Mouse (Mus musculus): ENCODE measurements around the gene P2rx5.

The P2rx5 gene

GRCm38 (mm10) chr11:73176186-73176585 is 16.0 kb downstream of the P2rx5 start:
- peak; percentile 66 for DNase-seq (ENCODE audit: low spot score)

DNA sequence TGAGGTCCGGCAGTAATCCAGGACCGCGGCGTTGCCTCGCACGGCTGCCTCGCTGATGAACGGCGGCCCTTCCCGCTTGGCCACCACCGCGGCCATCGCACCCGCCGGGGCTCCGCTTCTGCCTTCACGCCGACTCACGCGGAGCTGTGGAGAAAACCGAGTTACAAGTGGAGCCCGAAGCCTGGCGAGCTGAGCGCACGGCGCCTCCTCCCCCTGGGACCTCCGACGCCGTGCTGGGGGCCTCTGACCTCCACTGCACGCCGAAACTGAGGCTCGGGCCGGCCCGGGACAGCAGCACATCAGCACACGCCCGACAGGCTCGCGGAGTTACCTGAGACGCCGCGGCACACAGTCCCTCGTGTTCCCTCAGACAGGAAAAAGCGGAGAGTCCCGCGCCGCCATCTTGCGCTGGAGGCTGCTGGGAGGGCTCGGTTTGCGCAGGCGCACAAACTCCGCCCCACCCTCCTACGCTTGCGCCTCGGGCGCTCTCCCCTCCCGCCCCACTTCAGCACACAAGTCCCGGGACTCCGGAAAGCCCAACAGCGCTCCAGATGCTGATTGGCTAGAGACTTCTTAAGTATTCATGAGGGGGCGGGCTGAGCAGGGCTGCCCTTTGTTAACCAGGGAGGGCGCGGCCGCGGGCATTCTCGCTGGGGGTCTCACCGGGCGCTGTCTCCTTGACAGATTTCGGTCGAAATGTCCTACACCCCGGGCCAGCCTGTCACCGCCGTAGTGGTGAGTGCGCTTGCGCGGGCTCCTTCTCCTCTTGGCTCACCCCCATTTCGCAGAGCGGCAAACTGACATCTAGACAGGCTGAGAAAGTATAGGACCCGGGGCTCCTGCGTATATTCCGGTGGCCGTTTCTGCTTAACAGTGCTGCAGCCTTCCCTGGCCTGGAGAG is 16.6 kb downstream of the P2rx5 start, which contains the start of the genes Emc6 and Tax1bp3:
Gene Emc6 (minus strand): TSS at position 430 of the 901 bp plus-strand sequence.
Gene Tax1bp3 (plus strand): TSS at position 476 of the 901 bp plus-strand sequence.
- peak; percentile 98 for DNase-seq (ENCODE audit: low spot score)

DNA sequence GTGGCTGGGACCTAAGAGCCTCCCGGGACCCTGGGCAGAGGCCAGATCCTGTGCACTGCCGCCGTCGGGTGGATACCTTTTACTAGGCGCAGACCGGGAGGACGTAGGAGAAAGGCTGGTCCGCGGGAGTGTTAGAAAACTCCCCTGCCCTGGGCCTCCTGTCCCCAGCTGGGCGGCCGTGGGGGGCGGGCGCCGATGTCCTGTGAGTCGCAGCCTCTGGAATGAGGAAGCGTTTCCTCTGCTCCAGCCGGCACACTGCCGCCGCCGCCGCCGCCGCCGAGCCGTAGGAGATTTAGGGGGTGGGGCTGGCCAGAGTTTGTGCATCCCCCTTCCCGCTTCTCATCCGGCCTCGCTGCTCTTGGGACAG is 17.3 kb downstream of the P2rx5 start:
- DNase-seq (ENCODE audit: low spot score): peak; percentile 80

DNA sequence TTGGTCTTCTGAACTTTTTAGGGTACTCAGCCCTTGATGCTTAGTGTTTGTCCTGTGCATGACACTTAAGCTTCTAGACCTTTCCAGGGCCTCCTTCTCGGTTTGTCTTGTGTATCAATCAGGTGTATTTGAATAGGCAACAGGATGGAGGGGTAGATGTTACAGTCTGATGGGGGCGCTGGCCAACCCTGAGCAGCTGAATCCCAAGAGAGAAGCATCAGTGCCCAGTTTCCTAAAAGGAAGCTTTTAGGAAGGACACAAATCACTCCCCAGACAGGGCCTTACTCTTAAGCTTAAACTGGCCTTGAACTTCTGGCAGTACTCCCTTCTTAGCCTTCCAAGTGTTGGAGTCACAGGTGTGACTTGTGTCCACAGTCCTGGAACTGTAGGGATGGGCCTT is 17.7 kb downstream of the P2rx5 start:
- no peak for DNase-seq (ENCODE audit: low spot score)

DNA sequence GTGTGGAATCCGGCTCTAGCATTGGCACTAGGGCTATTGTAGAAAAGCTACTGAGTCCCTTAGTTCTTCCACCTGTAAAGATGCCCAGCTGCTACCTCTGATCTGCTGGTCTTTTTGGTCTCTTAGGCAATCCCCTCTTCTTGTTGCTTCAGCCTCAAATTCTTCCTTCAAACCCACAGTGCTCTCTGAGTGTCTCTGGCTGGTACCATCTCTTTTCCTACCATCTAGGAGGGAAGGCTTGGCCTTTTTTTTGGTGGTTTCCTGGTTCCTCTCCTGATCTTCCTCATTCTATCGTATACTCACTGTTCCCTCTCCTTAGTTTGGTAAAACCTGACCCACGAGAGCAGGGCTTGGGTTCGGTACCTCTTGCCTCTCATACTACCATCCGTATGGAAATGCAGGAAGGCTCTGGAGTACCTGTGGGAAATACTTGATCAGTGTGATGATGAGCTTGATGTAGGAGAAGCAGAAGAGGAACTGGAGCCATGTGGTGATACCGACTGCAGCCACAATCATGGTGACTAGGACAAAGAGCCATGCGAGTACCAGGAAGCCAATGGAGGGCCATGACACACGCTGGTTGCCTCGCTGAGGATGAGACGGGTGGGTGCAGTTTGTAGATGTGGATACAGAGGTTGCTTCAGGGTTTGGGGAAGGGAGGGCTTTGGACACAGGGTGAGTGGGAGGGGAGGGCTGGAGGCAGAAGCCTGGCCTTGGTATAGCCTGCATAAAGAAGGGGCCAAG is 25.8 kb downstream of the P2rx5 start:
- no peak for DNase-seq (ENCODE audit: low spot score)

- no peak for DNase-seq (ENCODE audit: low spot score)
Measured at GRCm38 (mm10) chr11:73187231-73187630, 27.0 kb downstream of the P2rx5 start.

- peak; percentile 44 for DNase-seq (ENCODE audit: low spot score)
Measured at GRCm38 (mm10) chr11:73193047-73193446, 32.8 kb downstream of the P2rx5 start.

- no peak for DNase-seq (ENCODE audit: low spot score)
Measured at GRCm38 (mm10) chr11:73194444-73194843, 34.2 kb downstream of the P2rx5 start.

DNA sequence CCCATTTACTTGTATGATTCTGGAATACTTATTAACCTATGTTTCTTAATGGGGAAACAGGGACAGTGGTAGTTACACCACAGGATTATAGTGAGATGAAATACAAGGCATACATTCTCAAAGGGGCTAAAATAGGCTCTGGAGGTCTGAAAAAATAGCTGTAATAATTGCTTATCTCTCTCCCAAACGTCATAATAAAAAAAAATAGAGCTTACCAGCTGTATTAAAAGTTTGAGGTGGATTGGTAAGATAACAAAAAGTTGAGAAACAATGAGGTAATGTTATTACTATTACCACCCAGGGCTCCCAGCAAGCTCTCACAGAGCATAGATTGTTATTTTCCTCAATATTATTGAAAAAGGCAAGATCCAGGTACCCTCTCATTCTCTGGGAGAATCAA is 38.0 kb downstream of the P2rx5 start:
- DNase-seq (ENCODE audit: low spot score): no peak

DNA sequence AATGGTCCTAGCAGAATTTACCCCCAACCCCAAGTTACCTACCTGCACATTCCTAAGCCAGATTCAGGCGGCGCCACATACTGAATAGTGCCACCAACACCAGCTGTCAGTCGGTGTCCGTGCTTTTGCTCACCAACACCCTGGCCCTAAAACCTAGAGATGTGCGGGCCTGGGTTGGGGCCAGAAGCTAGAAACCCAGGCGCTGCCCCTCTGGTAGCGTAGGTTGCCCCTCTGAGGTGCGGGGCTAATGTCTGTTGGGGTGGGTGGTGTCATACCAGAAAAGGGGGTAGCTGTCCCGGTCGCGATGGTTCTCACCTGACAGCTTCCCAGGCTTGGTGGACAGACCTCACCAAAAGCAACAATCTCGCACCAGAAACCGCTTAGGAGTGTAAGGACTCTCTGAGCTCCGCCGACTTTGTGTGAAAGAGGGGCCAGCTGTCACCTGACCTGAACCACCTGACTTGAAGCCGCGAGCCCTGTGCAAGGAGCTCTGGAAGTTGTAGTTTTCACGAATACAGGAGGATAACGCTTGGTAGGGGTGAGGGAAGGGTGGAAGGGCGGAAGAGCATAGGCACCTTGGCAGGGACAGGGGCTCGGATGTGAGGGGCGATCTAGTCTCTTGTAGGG is 38.5 kb downstream of the P2rx5 start, which contains the start of gene Ctns:
Gene Ctns (minus strand): TSS at position 440 of the 627 bp plus-strand sequence.
- DNase-seq (ENCODE audit: low spot score): peak; percentile 90

DNA sequence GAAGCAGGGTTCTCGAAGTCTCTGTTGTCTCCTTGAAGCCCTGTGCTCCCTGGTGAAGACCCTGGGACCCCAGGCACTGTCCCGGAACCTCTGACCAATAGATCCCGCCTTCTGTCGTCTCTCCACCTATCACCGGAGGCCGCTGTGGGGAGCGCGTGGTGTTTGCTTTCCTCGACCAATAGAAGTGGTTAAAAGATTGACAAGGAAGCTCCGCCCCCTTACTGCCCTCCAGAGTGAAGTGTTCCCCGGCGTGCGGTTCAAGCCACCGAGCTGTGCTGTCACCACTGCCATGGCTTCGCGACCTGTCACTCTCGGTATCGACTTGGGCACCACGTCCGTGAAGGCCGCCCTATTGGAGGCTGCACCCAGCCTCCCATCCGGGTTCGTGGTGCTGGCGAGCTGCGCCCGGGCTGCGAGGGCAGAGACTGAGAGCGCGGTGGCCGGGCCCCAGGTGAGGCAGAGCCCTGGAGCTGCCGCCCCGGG is 39.0 kb downstream of the P2rx5 start, which contains the start of gene Shpk:
Gene Shpk (plus strand): TSS at position 231 of the 483 bp plus-strand sequence.
- DNase-seq (ENCODE audit: low spot score): peak; percentile 95

- no peak for DNase-seq (ENCODE audit: low spot score)
Measured at GRCm38 (mm10) chr11:73199879-73200278, 39.7 kb downstream of the P2rx5 start.

- DNase-seq (ENCODE audit: low spot score): peak; percentile 88
Measured at GRCm38 (mm10) chr11:73201021-73201420, 40.8 kb downstream of the P2rx5 start.

DNA sequence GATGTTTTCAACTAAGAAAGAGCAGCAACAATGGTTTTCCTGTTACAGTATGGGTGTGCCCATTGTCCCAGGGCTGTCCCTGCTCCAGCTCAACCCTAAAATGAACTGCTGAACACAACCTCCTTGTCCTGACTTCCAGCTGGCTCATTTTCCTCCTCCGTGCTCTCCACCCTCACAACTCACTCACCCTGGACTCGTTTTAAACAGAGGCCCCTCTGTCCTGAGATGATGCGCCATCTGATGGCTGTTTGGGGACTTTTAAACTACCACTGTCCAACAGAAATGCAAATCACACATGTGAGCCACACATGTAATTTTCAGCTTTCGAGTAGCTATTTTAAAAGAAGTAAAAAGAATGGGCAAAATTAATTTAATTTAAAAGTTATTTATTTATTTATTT is 41.4 kb downstream of the P2rx5 start:
- DNase-seq (ENCODE audit: low spot score): peak; percentile 44

GRCm38 (mm10) chr11:73203895-73204294 is 43.7 kb downstream of the P2rx5 start:
- no peak for DNase-seq (ENCODE audit: low spot score)

DNA sequence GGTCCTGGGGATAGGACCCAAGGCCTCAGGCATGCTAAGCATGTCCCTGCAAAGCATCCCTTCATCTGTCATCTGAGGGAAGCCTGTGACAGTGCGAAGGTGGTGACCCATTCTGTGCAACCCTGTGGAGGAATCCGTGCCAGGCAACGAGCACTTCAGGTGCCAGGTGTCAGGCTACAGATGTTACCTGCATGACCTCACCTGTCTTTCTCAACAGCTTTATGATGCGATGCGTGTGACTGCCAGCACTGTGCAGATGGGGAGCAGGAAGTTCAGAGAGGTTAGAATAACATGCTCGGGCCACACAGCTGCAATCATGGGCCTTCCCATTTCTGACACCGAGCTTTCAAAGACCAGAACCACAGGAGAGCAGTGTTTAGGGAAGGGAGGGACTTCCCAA is 45.0 kb downstream of the P2rx5 start:
- DNase-seq (ENCODE audit: low spot score): no peak

- no peak for DNase-seq (ENCODE audit: low spot score)
Measured at GRCm38 (mm10) chr11:73207621-73208020, 47.4 kb downstream of the P2rx5 start.

GRCm38 (mm10) chr11:73213956-73214355 is 53.7 kb downstream of the P2rx5 start:
- DNase-seq (ENCODE audit: low spot score): no peak

GRCm38 (mm10) chr11:73219671-73220070 is 59.5 kb downstream of the P2rx5 start:
- no peak for DNase-seq (ENCODE audit: low spot score)

GRCm38 (mm10) chr11:73220651-73221050 is 60.4 kb downstream of the P2rx5 start:
- no peak for DNase-seq (ENCODE audit: low spot score)

Measured in adipocyte (in vitro differentiated cells).